Mouse (Mus musculus) heart, embryonic 11.5 days (tissue): Measurements from ENCODE around the gene Manba. TPM values are rescaled to one million over a fixed set of nuclear protein-coding genes. Genes with fewer than 3 reads are reported as not detected.

ENCODE experiments used
- ATAC-seq: fragments of 200-750 bp; cut with Nextera tagmentation; replicated peaks from 2 replicates; pipeline ENCODE4 v1.8.0; 2017; ENCODE audit warnings: moderate library complexity; ENCODE audit not compliant: insufficient number of reproducible peaks, low FRiP score, low TSS enrichment
- H3K27ac ChIP-seq: fragments of 300-500 bp; sonication (generic); 2 replicates; pipeline ENCODE4 v1.5.1; 2014; ENCODE audit warnings: mild to moderate bottlenecking, low read depth, low read length
- H3K27me3 ChIP-seq: fragments of 300-500 bp; sonication (generic); 2 replicates; pipeline ENCODE4 v1.6.1; 2014; ENCODE audit warnings: mild to moderate bottlenecking, low read length, mixed read lengths; ENCODE audit not compliant: control insufficient read depth, insufficient read depth
- H3K36me3 ChIP-seq: fragments of 300-500 bp; sonication (generic); 2 replicates; pipeline ENCODE4 v1.6.1; 2014; ENCODE audit warnings: mild to moderate bottlenecking, low read length, moderate library complexity, mixed read lengths; ENCODE audit not compliant: control insufficient read depth, insufficient read depth
- H3K4me1 ChIP-seq: fragments of 300-500 bp; sonication (generic); 2 replicates; pipeline ENCODE4 v1.6.1; 2014; ENCODE audit warnings: low read length; ENCODE audit not compliant: control insufficient read depth, insufficient read depth
- H3K4me2 ChIP-seq: fragments of 300-500 bp; sonication (generic); 2 replicates; pipeline ENCODE4 v1.6.1; 2014; ENCODE audit warnings: mild to moderate bottlenecking, moderate library complexity
- H3K4me3 ChIP-seq: fragments of 300-500 bp; sonication (generic); 2 replicates; pipeline ENCODE4 v1.5.1; 2014; ENCODE audit warnings: low read depth, low read length
- H3K9ac ChIP-seq: fragments of 300-500 bp; sonication (generic); 2 replicates; pipeline ENCODE4 v1.6.1; 2014; ENCODE audit warnings: mild to moderate bottlenecking, low read depth, low read length, moderate library complexity
- H3K9me3 ChIP-seq: fragments of 300-500 bp; sonication (generic); replicated peaks from 2 replicates; pipeline ENCODE4 v1.6.1; 2016; ENCODE audit warnings: low read length; ENCODE audit not compliant: control insufficient read depth
- WGBS: fragments of 180-500 bp; shearing (Covaris S2); extraction: QIAGEN DNeasy Blood & Tissue Kit; methylation state at CpG from one replicate; pipeline ENCODE4 v1.1.7; 2014; ENCODE audit not compliant: insufficient replicate concordance; 5-methylcytosine and 5-hydroxymethylcytosine counted together
- polyA plus RNA-seq: library from polyadenylated mRNA; unstranded; fragments of >200 nt; fragmentation: Nextera tagmentation; extraction: Ambion mirVana; gene quantifications from 2 replicates; pipeline ENCODE4 v1.2.1, GENCODE M21; 2014

Gene Manba
- 29.7 and 32.8 TPM in 2 replicates for polyA plus RNA-seq

DNA sequence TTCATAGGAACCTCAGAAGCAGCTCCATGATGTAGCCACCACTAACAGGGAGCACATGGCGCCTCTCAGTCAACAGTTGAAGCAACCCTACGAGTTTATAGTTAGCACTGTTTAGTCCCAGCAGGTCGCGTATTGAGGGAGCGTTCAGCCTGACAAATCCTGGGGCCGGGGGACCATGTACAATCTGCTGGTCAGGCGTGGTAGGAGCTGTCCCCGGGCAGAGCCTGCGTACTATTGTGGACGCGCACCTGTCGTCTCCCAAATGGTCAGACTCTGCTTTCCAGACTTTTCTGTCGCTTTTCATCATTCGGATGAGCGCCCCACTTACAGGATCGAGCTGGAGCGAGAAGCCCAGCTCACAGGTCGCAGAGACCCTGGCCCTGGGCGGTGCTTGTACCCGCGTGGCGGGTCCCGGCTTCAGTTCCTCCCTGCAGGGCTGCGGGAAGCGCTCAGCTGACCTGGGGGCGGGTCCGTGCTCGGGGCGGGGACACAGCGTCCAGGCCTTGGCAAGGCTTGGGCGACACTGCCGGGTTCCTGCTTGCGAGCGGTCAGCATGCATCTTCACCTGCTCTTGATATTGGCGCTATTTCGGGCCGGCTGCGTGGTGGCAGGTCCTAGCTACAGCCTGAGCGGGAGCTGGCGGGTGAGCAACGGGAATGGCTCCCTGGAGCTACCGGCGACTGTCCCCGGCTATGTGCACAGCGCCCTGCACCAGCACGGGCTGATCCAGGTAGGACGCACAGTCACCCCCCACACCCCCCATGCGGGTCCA, at the start of gene Manba:
Gene Manba (plus strand): TSS at position 484 of the 772 bp plus-strand sequence.
- H3K27me3 ChIP-seq: no peaks in the 10 kb centered on the region
- no peaks in the 10 kb centered on the region for H3K9me3 ChIP-seq
- H3K4me1 ChIP-seq: 0 out of 2 replicates have a peak, but pooled peaks cover 4% of the 10 kb centered on the region
- peak within 1 kb of the TSS; percentile 85 for H3K4me3 ChIP-seq
- WGBS: 3% methylated on average over 48 of the region's 48 CpGs
- H3K9ac ChIP-seq: peak within 1 kb of the TSS; percentile 77
- H3K4me2 ChIP-seq: peak within 1 kb of the TSS; percentile 93
- peak within 1 kb of the TSS; percentile 60 for H3K27ac ChIP-seq
- peak; percentile 88 for ATAC-seq
- no peaks in the 10 kb centered on the region for H3K36me3 ChIP-seq

GRCm38 (mm10) chr3:135436901-135437616, 48.4 kb upstream of the Manba start:
- peak overlapping the region; percentile 76 for H3K9ac ChIP-seq
- H3K27ac ChIP-seq: peak overlapping the region; percentile 100
- no peak for ATAC-seq
- peak overlapping the region; percentile 72 for H3K4me2 ChIP-seq
- H3K36me3 ChIP-seq: no peaks in the 10 kb centered on the region
- no peaks in the 10 kb centered on the region for H3K9me3 ChIP-seq
- H3K4me1 ChIP-seq: peaks cover 5% of the 10 kb centered on the region; the same call in 1 of the 2 replicates
- H3K4me3 ChIP-seq: peak overlapping the region; percentile 95
- no peaks in the 10 kb centered on the region for H3K27me3 ChIP-seq
- WGBS: 52% methylated on average over 14 of the region's 14 CpGs

GRCm38 (mm10) chr3:135437758-135438495, 47.5 kb upstream of the Manba start, which contains the start of gene Ube2d3:
Gene Ube2d3 (plus strand): TSS chr3:135438149.
- no peaks in the 10 kb centered on the region for H3K27me3 ChIP-seq

GRCm38 (mm10) chr3:135438531-135438912, 46.9 kb upstream of the Manba start:
- Histone ChIP-seq H3K9me3 (no peaks in the 10 kb centered on the region), H3K4me1 (peaks cover 10% of the 10 kb centered on the region; the same call in 1 of the 2 replicates), H3K27me3 (no peaks in the 10 kb centered on the region), H3K4me2 (peak overlapping the region; percentile 47), H3K27ac (peak overlapping the region; percentile 100), H3K9ac (peak overlapping the region; percentile 98), H3K36me3 (no peaks in the 10 kb centered on the region), H3K4me3 (peak overlapping the region; percentile 95)
- whole genome bisulfite sequencing: under 1% methylated on average over 46 of the region's 50 CpGs
- peak; percentile 77 for ATAC-seq

More at GRCm38 (mm10) chr3:135437758-135438495, 47.5 kb upstream of the Manba start, which contains the start of gene Ube2d3:
- no peaks in the 10 kb centered on the region for H3K36me3 ChIP-seq
- peaks cover 5% of the 10 kb centered on the region; the same call in 1 of the 2 replicates for H3K4me1 ChIP-seq
- peak; percentile 91 for ATAC-seq
- H3K4me3 ChIP-seq: peak within 1 kb of the TSS; percentile 95
- peak within 1 kb of the TSS; percentile 100 for H3K27ac ChIP-seq
- no peaks in the 10 kb centered on the region for H3K9me3 ChIP-seq
- WGBS: under 1% methylated on average over 56 of the region's 56 CpGs
- H3K9ac ChIP-seq: peak within 1 kb of the TSS; percentile 98
- peak within 1 kb of the TSS; percentile 72 for H3K4me2 ChIP-seq

- ATAC-seq: peak; percentile 75
- H3K4me1 ChIP-seq: peaks cover 10% of the 10 kb centered on the region; the same call in 1 of the 2 replicates
- peak overlapping the region; percentile 95 for H3K4me3 ChIP-seq
- peak overlapping the region; percentile 100 for H3K27ac ChIP-seq
- peak overlapping the region; percentile 98 for H3K9ac ChIP-seq
- no peaks in the 10 kb centered on the region for H3K27me3 ChIP-seq
- no peaks in the 10 kb centered on the region for H3K36me3 ChIP-seq
- H3K9me3 ChIP-seq: no peaks in the 10 kb centered on the region
- peak overlapping the region; percentile 95 for H3K4me2 ChIP-seq
- under 1% methylated on average over 51 of the region's 76 CpGs for WGBS
These were observed 46.4 kb upstream of the Manba start for GRCm38 (mm10) chr3:135438913-135439531.

DNA sequence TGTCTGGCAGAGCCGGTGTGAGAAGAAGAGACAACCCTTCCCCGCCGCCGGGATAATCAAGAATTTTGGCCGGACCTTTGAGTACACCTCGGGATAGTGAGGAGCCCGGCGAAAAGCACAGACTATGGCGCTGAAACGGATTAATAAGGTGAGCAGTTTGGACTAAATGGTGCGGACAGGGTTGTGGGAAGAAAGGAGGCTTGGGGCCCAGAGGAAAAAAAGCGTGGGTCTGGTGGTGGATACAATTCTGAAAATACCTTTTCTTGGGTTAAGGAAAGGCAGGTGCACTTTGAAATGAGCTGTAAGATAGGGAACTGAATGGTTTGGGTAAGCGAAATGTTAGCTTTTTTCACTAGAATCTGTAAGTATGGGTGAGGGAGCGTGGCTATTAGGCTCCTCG, 45.8 kb upstream of the Manba start:
- no peaks in the 10 kb centered on the region for H3K36me3 ChIP-seq
- H3K4me2 ChIP-seq: peak overlapping the region; percentile 95
- peak overlapping the region; percentile 100 for H3K27ac ChIP-seq
- peaks cover 10% of the 10 kb centered on the region; the same call in 1 of the 2 replicates for H3K4me1 ChIP-seq
- H3K27me3 ChIP-seq: no peaks in the 10 kb centered on the region
- peak overlapping the region; percentile 98 for H3K9ac ChIP-seq
- WGBS: 4% methylated on average over 15 of the region's 15 CpGs
- peak overlapping the region; percentile 95 for H3K4me3 ChIP-seq
- no peak for ATAC-seq
- H3K9me3 ChIP-seq: no peaks in the 10 kb centered on the region

DNA sequence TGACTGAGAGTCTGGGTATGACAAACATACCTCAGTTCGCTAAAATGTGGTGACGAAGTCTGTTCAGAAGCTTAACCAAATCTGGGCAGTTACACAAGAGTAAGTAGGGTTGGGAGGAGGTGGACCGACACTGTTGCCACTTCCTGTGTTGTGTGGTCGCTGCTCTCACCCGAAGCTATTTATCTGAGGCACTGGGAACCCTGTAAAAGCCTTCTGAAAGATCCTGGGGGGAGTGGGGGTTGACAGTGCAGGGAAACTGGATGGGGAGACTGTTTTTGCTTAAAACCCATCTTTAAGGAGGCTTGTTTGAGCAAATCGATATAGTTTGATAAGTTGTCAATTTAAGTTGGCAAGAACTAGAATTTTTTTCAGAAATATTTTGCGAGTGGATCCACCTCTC, 45.2 kb upstream of the Manba start:
- 20% methylated on average over 7 of the region's 7 CpGs for WGBS
- Histone ChIP-seq H3K27ac (peak overlapping the region; percentile 43; the same call in 1 of the 2 replicates), H3K36me3 (no peaks in the 10 kb centered on the region), H3K4me3 (peak overlapping the region; percentile 95), H3K9ac (peak overlapping the region; percentile 98), H3K4me2 (peak overlapping the region; percentile 95), H3K9me3 (no peaks in the 10 kb centered on the region), H3K27me3 (no peaks in the 10 kb centered on the region), H3K4me1 (peaks cover 10% of the 10 kb centered on the region; the same call in 1 of the 2 replicates)
- ATAC-seq: no peak
